Mouse (Mus musculus) gastrocnemius, postnatal 25 days (tissue): Measurements from ENCODE around the gene Kif3c. TPM values are rescaled to one million over a fixed set of nuclear protein-coding genes. Genes with fewer than 3 reads are reported as not detected.

Experiments used
- DNase-seq: peaks from one replicate; pipeline ENCODE4 v3.0.0; 2022
- long read RNA-seq, 2 experiments: library from polyadenylated mRNA; stranded (forward); transcript quantifications; one replicate each; pipeline ENCODE4 v2.0.0; 2021
- total RNA-seq, 2 experiments: library from RNA; stranded (reverse); gene quantifications; 1 replicate in 1 of 2; 2 replicates in 1 of 2; pipeline ENCODE4 v1.2.3; 2021

The Kif3c gene
- total RNA-seq = 10 to 100 TPM; 11.3 to 13.2 TPM
- long read RNA-seq, experiment 1, full-length matches to known transcripts = 1 of 3 reads
- long read RNA-seq, experiment 1, partial matches to known transcripts = 0 of 3 reads
- long read RNA-seq, experiment 1, other reads (novel, unspliced or antisense) = 2 of 3 reads
- long read RNA-seq, experiment 2, full-length matches to known transcripts = 16 of 18 reads
- long read RNA-seq, experiment 2, partial matches to known transcripts = 0 of 18 reads
- long read RNA-seq, experiment 2, other reads (novel, unspliced or antisense) = 2 of 18 reads

DNA sequence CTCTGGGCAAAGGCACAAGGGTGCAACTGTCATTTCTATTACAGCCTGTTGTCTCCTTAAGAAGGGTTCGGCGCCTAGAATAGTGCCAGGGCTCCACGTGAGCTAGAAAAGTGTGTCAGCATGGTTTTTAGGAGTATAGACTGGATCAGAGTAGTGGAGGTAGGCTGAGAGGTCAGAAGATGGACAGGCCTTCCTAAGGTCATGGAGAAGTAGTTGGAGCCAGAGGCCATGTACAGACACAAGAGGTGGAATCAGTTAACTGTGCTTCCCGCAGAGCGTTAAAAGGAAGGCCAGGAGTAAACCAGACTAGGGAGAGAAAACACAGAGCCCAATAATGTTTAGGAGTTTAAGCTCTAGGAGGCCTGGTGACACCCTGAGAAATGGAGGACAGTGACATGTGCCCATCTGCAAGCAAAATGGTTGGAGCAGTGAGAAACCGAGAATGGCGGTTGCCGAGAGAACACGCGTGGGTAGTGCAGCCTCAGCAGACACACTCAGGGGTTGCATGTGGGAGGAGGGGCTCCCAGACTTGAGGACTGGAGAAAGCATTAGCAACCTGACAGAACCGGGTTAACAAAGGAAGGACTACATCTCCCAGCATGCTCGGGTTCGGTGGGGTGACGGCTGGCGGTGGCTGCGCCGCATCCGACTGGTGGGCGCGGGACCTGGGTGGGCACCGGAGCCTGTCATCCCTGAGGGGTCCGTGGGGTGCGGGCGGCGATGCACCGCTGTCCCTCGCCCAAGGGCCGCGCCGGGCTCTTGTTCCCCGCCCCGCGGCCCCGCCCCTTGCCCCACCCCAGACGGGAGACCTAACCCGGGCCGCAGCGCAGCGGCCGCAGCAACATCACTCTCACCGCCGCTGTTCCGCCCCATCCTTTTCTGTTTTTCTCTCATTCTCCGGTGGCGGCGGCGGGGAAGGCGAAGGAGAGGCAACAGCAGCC, at the start of gene Kif3c:
Gene Kif3c (plus strand): TSS at position 625 of the 941 bp plus-strand sequence.
- peak; percentile 69 for DNase-seq

DNA sequence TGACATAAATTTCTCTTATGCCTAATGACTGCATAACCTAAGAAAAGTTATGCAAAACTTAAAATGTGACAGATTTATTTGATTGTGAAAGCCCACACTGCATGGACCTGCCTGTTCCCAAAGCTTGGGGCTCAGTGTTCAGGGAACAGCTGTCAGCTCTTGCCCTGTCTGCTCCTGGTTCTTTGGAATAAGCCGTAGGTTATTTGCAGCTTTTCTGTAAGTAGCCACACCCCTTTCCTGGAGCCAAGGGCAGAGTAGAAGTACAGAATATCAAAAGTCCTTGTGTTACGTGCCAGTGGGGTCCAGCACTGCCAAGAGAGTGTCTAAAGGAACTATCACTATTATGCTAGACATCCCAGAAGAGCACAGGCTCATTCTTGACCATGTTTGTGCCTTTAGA, 48.8 kb upstream of the Kif3c start:
- DNase-seq = peak; percentile 72

DNA sequence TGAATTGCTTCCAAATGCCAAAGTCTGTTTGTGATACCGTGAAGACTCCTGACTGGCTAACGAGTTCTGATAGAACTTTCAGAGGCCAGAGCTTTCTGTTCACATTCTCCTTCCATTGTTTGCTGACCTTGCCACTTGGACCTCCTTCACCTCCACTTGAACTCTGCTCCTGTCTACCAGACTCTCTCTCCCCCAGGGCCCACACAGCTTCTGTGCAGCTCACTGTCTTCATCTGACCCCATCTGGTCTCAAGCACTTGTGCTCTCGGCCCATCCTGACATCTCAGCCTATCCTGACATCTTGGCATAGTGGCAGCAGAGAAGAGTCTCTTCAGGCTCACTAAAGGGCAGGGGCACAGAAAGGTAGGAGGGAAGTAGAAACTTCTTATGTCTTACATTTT, 48.0 kb upstream of the Kif3c start:
- DNase-seq = no peak

DNA sequence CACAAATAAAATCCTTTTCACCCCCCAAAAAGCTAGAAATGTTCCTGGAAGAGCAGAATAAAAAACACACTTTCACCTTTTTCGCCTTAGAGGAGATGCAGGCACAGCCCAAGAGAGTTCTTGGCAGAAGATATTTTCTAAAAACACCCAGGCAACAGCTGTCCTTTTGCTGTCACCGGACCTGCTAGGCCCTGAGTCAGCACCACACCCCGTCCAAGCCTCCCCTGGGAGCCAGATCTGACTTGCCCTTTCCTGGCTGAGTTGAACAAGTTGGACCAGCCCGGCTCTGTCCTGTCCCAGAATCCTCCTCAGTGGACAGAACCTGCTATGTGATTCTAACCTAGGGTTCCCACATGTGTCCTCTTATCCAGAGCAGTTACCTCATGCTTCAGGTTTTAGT, 45.6 kb upstream of the Kif3c start:
- DNase-seq = peak; percentile 90

DNA sequence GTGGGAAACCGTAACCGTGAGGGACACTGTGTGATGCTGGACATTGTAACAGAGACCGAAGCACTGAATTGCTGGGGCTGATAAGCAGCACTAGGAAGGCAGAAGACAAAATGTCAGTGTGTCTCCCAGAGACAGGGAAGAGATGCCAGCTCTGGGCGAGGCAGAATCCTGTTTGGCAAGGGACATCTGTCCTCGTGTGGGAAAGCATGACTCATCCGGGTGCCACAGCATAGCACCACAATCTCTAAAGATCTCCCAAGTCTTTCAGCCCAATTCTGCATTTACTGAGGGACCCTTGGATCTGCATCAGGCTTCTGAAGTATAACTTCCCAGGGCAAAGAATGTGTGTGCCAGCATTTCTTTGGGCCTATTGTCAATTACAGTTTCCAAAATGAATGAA, 41.7 kb upstream of the Kif3c start:
- peak; percentile 59 for DNase-seq

DNA sequence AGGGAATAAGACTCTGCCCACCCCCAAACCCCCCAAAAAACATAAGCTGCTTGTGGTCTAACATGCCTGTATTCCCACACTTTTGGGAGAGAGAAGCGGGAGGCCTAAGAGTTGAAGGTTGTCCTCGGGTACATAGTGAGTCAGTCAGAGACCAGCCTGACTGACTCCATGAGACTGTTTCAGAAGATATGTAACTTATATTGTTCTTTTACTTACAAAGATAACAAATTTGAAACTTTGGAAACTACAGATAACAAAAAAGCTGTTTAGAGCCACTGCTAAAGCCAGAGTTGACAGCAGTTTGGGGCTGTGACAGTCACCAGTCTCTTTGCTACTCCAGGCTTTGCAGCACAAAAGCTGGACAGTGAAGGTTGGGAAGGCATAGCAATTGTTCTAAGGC, 39.7 kb upstream of the Kif3c start:
- DNase-seq = no peak

DNA sequence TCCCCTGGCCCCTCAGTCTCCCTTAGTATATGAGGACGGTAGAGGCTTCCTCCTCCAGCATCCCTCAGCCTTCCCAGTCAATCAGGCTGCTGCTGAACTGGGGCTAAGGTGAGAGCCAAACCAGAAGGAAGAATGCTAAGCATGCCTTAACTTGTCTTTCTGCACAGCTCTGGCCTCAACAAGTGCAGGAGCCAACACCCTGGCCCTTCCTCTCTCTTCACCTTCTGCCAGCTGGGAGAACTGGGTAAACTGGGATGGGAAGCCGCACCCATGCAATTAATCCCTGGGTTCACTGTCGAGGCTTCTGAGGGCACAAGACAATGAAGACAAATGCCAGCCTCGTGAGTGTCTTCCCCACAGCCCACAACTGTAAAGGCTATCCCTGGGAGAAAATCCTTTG, 35.3 kb upstream of the Kif3c start:
- no peak for DNase-seq

DNA sequence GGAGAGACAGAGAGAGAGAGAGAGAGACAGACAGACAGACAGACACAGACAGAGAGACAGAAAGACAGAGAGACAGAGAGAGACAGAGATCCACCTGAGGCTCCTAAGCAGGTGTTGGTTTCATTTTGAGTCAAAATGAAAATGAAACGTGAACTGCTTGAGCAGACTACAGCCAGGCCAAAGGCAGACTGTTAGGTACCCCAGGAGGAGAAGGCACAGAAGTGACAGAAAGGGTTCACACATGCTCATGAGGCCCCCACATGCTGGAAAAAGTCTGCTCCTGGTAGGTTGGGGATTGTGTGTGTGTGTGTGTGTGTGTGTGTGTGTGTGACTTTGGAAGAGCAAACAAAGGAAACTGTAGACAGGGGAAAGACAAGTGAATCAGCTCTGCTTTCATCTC, 26.0 kb upstream of the Kif3c start:
- DNase-seq = no peak

DNA sequence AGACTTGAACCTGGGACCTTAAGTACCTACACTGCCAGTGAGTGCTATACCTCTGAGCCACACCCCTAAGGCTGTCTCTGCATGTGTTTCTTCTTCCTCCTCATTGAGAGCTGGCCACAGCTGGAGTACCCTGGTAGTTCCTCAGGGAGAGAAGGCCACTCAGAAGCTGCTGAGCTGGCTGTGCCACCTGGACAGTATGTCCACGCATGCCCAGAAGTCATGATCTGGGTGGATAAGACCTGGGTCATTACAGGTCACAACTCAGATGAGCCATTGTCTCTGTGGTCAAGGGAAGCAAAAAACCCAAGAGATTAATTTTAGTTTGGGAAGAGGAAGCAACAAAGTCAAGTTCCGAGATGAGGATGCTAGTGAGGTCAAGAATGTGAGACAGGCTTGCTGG, 20.8 kb upstream of the Kif3c start:
- no peak for DNase-seq

DNA sequence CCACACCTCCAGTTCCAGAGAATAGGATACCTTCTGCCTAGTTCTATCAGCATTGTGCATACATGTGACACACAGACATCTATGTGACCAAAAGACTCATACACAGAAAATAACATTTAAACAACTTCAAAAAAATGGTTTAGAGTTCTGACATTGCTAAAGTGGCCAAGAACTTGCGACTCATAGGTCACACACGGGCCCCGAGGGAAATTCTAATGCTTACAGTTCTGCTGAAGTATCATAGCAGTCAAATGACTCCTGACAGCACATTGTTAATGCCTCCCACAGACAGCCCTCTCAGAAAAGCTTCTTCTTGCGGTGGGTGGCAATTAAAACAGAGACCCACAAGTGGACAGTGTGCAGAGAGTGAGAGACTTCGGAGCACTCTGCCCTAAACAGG, 19.9 kb upstream of the Kif3c start:
- DNase-seq = no peak

DNA sequence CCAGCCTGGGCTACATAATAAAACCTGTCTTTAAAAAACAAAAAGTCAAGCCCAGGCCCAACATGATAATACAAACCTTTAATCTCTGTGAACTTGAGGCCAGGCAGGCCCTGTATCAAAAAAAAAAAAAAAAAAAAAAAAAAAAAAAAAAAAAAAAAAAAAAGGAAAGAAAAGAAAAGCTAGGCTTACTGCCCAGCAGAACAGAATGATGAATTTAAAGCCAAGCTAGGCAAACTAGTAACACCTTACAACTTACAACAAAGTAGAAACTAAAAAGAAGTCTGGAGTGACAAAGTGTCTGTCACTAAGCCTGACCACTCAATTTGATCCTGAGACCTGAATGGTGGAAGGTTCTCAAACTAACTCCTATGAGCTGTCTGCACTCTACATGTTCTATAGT, 17.2 kb upstream of the Kif3c start:
- DNase-seq = no peak

DNA sequence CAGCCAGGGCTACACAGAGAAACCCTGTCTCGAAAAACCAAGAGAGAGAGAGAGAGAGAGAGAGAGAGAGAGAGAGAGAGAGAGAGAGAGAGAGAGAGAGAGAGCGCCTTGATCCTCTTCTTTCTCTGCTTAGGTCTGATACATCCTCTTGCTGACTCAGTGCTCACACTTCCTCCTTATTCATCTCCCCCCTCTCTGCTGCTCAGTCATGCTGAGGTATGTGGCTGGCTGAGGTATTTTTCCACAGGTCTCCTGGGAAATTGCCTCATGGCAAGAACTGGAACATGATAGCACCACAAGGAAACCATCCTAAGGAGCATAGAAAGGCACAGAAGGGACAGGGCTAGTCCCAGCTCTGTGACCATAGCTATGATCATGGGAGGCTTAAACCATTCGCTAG, 15.5 kb upstream of the Kif3c start:
- DNase-seq = no peak

DNA sequence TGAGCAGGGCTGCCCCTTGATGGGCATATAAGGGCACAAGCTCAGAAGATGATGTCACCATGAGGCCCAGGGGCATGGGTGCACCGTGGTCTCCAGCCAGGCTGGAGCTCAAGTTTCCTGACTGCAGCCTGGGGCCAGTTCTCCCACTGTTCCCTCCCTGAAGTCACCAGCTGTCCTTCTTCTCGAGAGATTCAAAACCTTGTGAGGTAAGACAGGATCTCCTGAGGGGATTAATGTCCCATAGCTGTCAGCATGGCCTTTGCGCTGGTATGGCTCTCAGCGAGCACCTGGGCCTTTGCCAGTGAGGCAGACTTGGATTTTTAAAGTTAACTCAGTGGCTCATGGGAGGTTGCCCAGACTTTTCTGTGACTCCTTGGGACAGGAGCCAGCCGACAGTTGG, 14.8 kb upstream of the Kif3c start:
- DNase-seq = peak; percentile 80

DNA sequence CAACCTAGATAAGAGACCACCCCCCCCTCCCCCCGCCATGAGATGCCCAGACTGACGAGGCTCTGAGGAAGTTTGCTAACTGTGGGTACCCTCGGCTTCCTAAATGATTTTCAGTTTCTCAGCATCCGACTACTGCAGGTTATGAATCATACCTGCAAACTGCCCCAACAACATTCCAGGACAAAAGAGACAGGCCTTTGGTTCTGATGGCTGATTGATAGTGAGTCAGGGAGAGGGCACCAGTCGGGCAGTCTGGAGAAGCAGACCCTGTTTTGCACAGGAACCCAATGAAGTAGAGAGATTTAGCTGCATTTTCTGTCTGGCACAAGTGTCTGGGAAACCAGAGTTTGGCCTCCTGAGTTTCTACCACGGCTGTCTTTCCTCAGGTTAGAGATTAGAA, 12.7 kb upstream of the Kif3c start:
- no peak for DNase-seq

DNA sequence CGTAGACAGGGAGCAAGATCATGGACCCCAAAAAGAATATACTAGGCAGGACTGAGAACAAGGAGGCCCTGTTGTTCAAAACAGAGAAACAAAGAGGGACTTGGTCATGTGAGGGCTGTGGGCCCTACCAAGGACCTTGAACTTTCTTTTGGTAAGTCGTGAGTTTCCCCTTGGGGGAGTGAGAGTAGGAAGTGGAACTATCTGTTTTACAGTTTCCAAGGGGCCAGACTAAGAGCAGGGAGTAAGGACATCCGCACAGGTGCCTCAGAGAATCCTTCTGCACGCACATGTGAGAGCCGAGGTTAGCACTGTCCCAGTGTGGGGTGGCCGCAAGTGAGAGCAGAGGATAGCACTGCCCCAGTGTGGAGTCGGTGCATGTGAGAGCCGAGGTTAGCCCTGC, 9.9 kb upstream of the Kif3c start:
- DNase-seq = no peak

DNA sequence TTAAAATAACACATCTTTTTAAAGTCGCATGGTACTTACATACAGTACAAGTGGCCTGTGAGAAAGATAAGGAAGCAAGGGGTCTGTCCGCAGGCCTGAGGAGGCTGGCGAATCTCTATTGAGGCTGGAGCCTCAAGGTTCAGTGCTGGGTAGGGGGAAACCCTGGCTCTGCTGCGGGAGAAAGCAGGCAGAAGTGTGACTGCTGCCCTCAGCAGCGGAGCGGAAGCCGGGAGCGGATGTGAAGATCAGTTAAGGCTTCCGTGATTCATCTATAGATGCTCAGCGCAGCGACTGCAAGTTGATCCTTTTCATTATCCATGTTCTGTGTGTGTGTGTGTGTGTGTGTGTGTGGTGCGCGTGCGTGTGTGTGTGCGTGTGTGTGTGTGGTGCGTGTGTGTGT, 8.1 kb upstream of the Kif3c start:
- no peak for DNase-seq

DNA sequence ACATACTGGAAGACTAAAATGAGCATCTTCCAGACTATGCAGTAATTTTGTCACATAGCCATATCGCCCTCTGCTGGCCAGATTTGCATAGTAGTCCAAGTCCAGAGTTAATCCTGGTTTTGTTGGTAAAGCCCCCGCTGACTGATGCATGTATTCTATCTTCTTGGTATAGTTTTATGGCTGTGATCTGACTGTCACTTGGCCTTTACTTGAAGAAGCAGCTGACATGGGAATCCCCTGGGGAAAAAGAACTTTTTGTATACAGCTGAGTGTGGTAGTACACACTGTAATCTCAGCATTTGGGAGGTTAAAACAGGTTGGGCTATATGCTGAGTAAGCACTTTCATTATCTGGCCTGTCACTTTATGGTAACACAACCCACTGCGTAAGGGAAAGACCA, 5.6 kb upstream of the Kif3c start:
- peak; percentile 38 for DNase-seq

DNA sequence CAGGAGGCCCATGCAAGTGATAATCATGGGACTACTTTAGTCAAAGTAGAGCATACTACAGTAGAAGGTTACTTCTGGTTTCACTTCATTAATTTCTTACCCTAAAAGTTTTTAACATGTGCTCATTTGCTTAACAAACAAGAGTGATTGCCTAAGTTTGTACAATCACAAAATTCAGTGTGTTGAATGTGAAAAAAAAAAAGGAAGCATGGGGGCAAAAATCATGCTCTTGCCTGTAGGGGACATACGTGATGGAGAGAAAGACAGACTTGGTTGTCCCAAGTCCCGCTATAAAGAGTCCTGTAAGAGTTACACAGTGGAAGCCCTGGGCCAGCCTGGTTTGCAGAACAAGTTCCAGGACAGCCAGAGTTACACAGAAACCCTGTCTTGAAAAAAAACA, 4.9 kb upstream of the Kif3c start:
- no peak for DNase-seq

DNA sequence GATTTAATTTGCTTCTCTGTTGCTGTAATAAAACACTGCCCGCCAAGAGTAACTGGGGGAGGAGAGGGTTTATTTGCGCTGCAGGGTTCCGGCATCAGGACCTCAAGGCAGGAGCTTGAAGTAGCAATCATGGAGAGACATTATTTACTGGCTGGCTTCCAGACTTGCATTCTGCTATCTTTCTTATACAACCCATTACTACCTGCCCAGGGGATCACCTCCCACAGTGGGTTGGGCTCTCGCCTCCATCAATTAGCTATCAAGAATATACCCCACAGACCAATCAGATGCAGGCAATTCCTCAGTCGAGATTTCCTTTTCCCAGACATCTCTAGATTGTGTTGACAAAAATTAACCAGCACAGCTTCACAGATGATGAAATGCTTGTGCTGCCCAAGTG, 856 bp upstream of the Kif3c start:
- DNase-seq = no peak

DNA sequence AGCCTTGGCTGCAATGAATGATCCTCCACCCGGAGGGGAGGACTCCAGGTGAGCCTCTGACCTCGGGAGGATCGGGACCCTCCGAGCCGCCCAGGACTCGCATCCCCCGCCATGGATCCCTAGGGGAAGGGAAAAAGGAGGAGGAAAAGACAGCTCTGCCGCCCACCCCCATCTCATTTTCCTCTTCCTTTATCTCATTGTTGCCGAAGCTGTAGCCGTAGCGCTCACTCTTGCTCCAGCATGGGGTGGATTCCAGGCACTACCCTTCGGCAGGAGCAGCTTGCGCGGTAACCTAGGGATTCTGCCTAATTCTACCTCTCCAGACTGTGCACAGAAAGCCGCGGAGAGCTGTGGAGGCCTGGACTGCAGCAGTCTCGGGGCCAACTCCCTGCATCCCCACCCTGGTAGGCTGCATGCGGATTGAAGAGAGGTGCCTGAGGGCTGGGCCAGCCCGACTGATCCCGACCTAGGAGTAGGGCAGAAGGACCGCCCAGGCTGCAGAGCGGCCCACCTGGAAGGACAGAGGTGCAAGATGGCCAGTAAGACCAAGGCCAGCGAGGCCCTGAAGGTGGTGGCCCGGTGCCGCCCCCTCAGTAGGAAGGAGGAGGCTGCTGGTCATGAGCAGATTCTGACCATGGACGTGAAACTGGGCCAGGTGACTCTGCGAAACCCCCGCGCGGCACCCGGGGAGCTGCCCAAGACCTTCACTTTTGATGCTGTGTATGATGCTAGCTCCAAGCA, 687 bp downstream of the Kif3c start:
- no peak for DNase-seq

DNA sequence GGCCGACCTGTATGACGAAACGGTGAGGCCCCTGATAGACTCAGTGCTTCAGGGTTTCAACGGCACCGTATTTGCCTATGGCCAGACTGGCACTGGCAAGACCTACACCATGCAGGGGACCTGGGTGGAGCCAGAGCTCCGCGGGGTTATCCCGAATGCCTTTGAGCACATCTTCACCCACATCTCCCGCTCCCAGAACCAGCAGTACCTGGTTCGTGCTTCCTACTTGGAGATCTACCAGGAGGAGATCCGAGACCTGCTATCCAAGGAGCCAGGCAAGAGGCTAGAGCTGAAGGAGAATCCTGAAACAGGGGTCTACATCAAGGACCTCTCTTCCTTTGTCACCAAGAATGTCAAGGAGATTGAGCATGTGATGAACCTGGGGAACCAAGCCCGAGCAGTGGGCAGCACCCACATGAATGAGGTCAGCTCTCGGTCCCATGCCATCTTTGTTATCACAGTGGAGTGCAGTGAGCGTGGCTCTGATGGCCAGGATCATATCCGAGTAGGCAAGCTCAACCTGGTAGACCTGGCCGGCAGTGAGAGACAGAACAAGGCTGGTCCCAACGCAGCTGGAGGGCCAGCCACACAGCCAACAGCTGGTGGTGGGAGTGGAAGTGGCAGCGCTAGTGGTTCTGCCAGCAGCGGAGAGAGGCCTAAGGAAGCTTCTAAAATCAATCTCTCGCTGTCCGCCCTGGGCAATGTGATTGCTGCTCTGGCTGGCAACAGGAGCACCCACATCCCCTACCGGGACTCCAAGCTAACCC, 1.4 kb downstream of the Kif3c start:
- no peak for DNase-seq

DNA sequence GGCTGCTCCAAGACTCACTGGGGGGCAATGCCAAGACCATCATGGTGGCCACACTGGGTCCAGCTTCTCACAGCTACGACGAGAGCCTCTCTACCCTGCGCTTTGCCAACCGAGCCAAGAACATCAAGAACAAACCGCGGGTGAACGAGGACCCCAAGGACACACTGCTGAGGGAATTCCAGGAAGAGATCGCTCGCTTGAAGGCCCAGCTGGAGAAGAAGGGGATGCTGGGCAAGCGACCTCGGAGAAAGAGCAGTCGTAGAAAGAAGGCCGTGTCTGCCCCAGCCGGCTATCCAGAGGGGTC, 2.0 kb downstream of the Kif3c start:
- no peak for DNase-seq

DNA sequence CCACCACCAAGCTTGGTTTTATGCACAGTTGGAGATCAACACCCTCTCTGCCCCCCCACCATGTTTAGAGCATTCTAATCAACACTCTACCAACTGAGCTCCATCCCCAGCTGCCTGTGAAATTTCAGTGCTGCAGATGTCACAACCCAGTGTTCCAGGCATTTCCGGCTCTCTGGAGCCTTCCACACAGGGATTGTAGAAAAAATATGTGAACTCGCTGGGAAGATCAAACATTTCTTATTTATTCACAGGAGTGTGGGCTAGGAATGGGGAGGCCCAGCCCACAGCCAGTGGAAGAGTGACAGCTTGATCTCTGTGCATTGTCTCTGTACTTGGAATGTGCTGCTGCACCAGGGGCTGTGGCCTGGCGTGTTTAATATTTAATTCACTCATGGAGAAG, 3.8 kb downstream of the Kif3c start:
- DNase-seq = no peak
